Mouse (Mus musculus) frontal cortex, adult (tissue): ENCODE results near the gene Sdr39u1.

Source experiments
- ATAC-seq: cut with Nextera tagmentation; 2 replicates; pipeline ENCODE4 v1.9.2; 2017; ENCODE audit warnings: mild to moderate bottlenecking, moderate library complexity, mixed read lengths; ENCODE audit not compliant: low TSS enrichment

Sdr39u1 gene

GRCm38 (mm10) chr14:55899701-55900413 lies at the start of gene Sdr39u1:
Sdr39u1 (minus strand) TSS chr14:55900293.
- ATAC-seq, result peak; percentile 95

DNA sequence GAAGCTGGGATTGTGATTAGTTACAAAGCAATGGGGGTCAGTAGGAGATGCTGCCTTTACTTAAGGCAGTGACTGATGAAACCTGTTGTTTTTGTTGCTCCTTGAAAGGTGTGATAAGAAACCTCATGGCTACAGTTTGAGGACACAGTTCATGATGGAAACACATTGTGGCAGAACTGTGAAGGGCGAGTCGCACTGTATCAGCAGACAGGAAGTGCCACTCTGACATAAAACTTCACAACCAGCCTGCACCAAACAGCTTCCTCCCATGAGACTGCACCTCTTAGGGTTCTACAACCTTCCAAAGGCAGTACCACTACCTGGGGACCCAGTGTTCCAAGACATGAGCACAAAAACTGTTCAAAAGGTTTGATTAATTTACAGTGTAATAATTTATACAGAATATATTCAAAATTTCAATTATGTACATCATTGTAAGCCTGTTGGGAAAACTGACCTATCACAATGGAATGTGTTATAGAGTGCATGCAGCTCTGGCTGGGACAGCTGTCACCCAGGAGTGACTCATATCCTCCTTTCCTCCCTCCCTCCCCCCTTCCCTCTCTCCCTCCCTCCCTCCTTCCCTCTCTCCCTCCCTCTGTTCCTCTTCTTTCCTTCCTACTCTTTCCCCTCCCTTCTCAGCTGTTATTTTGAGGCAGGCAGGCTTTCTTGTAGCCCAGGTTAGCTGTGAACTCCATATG lies 46.3 kb upstream of the Sdr39u1 start:
- ATAC-seq, result no peak; the same call in 1 of the 2 replicates

DNA sequence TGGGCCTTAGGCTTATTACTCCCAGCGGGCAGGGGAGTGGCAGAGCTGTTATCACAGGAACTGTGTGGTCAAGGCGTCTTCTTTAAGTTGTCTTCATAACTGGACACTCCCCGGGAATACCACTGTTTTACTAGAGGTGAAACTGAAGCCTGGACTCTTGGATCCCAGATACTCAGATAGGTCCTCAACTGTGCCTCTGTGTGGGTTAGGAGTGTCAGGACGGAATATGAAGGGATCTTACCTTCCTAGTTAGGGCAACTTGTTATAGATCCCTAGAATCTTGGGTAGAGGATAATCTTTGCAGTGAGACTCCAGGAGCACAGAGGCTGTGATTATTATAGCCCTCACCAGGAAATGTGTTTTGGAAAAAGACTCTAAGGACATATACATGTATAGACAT lies 44.5 kb upstream of the Sdr39u1 start, which contains the start of gene Cma1:
Gene Cma1, minus strand, starts transcription at position 101 of the 400 bp plus-strand sequence.
- ATAC-seq, result no peak

GRCm38 (mm10) chr14:55943601-55944000 lies 43.5 kb upstream of the Sdr39u1 start:
- no peak for ATAC-seq

DNA sequence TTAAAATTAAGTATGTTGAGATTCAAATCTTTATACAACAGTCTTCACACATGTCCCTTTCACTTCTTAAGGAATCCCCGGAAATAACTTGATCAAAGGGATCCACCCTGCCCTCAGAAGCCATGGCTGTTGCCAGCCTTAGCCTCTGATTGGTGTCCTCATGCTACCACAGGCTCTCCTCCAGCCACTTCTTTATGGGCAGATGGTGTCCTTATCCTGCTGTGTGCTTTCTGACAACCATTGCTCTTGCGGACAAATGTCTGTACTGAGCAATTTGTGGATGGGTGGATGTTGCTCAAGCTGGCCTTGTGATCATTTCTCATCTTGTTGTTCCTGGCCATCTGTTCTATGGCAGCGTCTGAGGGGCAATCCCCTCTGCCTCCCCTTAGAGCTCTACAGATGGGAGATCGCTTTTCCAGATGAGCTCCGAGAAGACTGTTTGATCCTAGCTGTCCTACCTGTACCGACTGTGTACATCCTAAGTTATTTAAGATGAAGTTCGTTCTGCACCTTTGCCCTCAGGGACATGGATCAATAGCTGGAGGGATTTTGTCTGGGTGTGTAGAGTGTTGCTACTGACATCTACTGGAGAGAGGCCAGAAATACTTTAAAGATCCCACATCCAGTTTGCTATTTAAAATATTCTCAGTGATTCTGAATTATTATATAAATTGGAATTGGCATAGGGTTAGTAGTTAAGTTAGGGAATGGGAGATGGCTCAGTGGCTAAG lies 40.1 kb upstream of the Sdr39u1 start:
- no peak for ATAC-seq

GRCm38 (mm10) chr14:55933586-55933985 lies 33.5 kb upstream of the Sdr39u1 start:
- no peak for ATAC-seq

DNA sequence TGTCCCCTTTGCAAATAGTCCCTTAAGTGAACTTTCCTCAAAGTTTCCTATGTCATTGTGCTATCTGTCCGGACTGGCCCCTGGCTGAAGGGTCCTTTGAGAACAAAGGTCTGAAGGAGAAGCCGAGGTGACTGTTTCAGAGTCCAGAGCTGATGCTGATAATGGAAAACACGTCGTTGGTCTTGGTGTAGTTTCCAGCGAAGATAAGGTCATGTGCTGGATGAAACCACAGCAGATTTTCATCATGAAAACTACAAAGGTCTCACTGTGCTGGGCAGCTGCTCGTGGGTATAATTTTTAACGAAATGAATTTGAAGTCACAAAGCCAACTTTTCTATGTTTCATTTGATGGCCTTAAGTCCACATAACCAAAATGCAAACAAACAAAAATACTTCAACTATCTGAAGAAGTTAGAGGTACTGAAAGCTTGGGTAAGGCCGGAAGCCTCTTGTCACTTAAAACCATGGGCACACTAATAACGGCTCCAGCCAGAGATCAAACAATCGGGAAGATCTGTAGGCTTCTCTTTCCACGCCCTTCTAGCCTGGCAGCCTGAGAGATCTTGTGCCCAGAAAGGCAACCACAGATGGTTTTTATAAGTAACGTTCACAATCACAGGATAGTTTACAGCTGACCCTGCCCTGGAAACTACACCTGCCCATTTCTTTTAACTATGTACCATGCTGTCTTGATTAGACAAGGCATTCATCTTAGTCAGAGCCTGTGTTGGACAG lies 29.3 kb upstream of the Sdr39u1 start:
- ATAC-seq, result no peak

GRCm38 (mm10) chr14:55926847-55927246 lies 26.8 kb upstream of the Sdr39u1 start:
- no peak for ATAC-seq

- ATAC-seq, result 0 out of 2 replicates have a peak, but pooled peaks have one; percentile 38
Measured at GRCm38 (mm10) chr14:55922475-55923232, 22.6 kb upstream of the Sdr39u1 start.

DNA sequence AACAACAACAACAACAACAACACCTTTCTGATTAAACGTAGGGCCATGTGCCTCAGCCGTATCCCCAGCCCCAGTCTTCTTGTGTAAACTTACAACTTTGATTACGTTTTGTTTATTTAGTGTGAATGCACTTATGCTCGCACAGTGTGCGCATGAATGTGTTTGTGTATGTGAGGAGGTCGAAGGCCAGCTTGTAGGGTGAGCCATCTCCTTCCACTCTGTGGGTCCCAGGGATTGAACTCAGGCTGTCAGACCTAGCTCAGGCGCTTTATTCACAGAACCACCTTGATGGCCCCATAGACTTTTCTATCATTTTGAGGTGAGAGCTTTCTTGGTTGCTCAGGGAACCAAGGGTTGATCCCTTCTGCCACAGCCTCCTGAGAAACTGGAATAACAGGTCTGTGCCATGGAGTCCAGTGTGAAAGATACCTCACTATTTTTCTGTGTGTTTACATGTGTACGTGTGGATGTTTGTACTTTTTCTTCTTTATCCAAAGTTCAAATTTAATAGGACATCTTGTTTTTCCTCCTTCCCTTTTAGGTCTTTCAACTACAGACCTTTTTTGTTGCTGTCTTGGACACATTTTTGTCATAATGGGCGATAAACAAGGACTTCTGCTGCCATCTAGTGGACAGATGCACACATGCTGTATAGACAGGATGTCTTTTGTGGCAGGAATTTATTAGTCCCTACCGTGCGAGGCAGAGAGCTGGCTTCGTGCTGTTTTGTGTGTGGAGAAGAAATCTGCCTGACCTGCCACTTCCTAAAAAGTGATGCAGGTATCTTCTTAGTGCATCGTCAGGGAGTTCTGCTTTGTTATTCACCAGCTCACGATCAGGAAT lies 18.4 kb upstream of the Sdr39u1 start:
- peak; percentile 90 for ATAC-seq

DNA sequence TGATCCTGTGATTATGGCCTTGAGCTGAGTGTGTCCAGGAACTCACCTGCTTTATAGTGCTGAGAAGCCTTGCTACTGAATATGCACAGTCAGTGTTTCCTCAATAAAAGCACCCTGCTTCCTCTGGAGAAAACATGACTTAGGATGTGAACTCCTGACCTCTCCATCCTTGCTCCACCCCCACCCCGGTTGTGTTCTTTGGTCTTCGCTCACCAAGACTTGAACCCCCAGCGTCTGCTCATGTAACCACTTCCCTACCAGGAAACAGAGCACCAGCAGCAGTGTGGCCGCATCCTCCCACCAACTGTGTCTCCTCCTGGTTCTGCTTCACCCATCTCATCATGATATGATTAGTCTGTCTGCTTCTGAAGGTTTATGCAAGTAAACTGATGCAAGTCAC lies 13.3 kb upstream of the Sdr39u1 start:
- no peak for ATAC-seq

DNA sequence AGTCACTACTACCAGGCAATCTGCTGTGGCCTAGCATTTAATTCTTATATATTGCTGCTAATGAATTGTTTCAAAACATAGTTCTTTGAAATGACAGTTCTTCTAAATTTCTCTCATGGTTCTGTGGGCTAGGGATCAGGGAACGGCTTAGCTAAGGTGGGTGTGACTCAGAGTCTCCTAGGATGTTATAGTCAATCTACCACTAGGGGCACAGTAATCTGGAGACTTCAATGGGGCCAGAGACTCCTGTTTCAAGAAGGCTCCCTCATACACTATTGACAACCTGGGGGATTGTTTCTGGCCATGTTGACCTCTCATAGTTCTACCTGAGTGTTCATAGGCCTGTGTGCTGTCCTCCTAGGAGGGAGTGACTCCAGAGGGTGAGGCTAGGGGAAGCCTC lies 5.4 kb upstream of the Sdr39u1 start:
- peak; percentile 84 for ATAC-seq

DNA sequence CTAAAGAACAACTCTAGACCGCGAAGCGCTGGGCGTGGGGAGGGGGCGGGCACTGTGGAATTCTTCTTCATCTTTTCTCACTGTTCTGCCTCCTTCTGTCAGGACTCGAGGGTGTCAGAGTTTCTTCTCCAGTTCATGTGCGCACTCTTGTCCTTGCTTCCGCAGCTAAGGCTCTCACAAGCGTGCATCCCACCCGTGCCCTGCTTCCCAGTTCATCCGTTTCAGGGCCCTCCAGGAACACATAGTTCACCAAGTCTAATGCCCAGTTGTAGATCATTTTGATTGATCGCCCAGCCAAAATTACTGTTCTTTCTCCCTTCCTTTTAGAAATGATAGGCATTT lies 292 bp upstream of the Sdr39u1 start:
- peak; percentile 34 for ATAC-seq

DNA sequence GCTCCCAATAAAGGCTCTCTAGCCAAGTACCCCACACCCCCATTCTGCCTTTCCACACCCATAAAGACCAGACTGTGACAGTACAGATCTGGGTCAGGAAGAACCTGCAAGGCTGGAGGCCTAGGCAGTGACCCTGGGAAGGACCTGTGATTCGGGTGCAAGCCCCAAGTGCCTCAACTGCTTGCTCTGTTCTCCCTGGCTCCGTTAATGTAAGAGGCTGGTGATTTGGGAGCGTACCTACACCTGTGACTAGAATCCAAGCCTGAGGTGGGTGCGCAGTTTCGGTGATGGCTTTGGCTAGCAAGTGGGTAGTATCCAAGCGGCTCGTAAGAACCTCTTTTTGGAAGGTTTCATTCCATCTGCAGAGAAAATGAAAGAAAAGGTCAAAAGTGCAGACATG lies 1.1 kb downstream of the Sdr39u1 start:
- no peak for ATAC-seq

GRCm38 (mm10) chr14:55897671-55898070 lies 2.4 kb downstream of the Sdr39u1 start:
- no peak for ATAC-seq

- ATAC-seq, result no peak
Measured at GRCm38 (mm10) chr14:55886571-55887382, 13.3 kb downstream of the Sdr39u1 start.

GRCm38 (mm10) chr14:55885791-55886271 lies 14.3 kb downstream of the Sdr39u1 start:
- ATAC-seq, result peak; percentile 45; the same call in 1 of the 2 replicates

DNA sequence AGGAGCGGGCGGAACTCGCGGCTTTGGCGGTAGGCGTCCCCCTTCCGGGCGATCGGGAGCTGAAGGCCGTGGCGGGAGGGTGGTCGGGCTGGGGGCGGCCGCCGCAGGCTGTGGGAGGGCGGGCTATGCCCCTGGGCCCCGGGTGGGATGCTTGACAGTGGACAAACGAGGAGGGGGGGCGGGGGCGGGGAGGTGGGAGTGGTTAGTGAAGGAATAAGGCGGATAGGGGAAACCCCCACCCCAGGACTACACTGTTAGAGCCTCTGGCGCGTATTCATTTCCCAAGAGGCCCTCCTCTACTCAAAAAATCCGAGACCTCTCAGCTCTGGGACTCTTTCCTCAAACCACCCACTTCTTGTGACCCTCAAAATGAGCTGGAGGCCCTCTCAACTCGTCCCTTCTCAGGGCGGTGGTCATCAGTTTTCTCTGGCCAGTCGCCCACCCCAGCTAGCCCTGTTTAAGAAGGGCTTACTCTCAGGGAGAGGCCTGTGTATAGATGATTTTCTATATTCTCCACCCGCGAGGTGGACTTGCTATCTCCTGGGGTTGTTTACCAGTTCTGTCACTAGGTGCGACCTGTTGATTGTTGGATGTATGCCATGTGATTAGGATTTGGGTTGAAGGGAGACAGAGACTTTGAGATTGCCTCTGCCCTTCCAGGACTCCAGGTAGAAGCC lies 14.8 kb downstream of the Sdr39u1 start:
- 0 out of 2 replicates have a peak, but pooled peaks have one; percentile 7 for ATAC-seq

- peak; percentile 92 for ATAC-seq
Measured at GRCm38 (mm10) chr14:55884713-55885113, 15.4 kb downstream of the Sdr39u1 start, which contains the start of gene Khnyn. Khnyn (plus strand) TSS chr14:55884947.
